Mouse (Mus musculus) heart, postnatal 10 days (tissue): ENCODE data around the gene Rpl9. TPM values are rescaled to one million over a fixed set of nuclear protein-coding genes. Genes with fewer than 3 reads are reported as not detected.
A peak's percentile ranks its signal among the peaks of the same experiment; 100 is the strongest.

ENCODE experiments used
- DNase-seq, 2 experiments: peaks; one replicate each; pipeline ENCODE4 v3.0.0; 2021
- intact Hi-C: fragments of 180-260 bp; cut with DNase I; formaldehyde crosslinking; loops from one replicate; pipeline ENCODE4 v1.15.1; 2025
- total RNA-seq, 2 experiments: library from RNA; stranded (reverse); gene quantifications; 2 replicates each; pipeline ENCODE4 v1.2.3; 2021

The Rpl9 gene
- total RNA-seq: 100 to 1,000 TPM; 756 to 758 TPM

DNA sequence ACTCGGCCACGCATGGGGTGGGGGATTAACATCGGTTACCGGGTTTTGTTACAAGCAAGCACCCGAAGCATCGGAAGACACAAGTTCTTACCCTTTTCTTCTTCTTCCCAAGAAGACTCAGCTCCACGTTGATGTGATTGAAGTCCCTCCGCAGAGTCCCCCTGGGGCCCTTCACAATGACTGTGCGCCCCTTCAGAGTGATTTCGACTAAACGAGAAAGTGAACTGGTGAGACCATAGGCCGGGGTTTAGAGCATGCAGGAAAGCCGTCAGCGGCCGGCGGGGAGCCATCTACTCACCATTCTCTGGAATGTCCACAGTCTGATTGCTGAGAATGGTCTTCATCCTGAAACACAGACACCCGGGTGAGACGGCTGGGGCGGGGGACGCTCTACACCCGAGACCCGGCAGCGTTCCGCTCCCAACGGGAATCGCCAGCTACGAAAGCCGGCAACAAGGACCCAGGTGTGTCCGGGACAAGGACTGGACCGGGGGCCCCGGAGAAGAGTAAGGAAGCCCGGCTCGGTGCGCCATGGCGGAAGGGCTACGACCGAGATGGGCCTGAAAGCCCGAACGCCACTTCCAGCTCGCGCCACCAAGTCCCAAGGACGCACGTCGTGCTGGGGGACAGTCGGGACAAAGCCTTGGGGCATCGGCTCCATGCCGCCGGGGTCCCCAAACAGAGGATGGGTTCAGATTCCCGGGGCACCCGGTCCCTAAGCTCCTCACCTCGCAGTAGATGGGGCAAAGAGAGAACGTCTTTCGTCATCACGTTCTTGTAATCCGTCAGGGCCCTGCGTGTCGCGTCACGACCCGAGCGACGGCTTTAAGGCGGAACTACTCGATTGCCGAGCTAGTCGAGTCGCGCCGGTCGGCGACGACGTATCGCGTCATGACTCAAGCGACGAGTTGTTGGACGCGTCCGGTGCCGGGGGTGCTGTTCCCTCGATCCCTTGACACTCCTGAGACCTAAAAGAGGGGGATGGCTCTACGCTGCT is at the start of gene Rpl9, which contains the start of gene Lias:
TSS of gene Rpl9 (minus strand) at position 797 of the 997 bp plus-strand sequence.
TSS of gene Lias (plus strand) at position 850 of the 997 bp plus-strand sequence.
- intact Hi-C loops: loop anchor here (2.0 kb wide), 1 partner anchor 54 kb away; no protein-coding TSS in a partner anchor
- peak; percentile 99 to 100 for DNase-seq

DNA sequence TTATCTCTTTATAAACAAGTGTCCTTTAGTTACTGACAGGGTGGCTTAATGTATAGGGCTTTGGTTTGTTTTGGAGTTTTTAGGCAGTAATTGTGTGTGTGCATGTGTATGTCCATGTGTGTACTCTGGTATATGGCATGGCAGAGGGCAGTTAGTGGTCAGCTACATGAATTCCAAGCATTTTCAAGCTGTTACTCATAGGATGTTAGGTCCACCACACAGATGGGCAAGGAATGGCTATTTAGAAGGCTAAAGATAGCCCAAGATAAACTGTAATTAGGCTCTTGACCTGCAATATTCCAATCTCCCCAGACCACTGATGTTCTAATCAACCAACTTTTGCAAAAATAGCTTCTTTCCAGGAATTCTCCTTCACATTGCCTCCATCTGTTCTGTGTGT is 46.8 kb upstream of the Rpl9 start:
- no peak for DNase-seq
- intact Hi-C loops: no loop called here

DNA sequence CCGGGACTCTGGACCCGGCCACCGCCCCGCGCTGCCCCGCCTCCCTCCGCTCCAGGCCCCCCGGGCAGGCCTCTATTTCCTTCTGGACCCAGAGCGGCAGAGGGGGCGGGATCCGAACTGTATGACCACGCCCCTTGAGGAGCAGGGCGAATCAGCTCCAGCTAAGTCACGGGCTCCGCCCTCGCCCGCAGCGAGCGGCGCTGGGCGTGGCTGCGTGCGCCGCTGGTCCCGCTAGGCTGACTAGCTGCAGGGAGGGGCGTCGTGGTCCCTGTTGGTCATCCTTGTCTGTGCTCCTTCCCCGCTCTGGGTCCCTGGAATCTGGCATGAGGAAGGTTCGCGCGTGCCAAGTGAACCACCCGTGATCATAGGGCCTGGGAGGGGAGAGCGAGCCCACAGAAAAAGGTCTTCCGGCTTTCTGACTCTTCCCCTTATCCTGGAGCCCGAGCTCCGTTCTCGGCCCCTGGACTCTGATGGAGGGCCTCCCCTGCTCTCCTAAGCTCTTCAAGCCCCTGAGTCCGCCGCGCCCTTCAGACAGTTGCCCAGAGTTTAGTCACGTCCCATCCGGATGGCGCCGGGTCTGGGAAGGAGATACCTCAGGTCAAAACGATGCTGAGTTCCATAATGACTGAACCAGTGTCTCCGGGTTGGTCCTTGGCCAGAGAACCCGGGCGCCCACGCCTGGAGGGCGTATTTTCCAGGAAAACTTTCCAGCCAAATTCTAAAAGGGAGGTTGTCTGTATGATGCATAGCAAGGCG is 44.7 kb upstream of the Rpl9 start, which contains the start of gene Ugdh:
TSS of gene Ugdh (minus strand) at position 144 of the 756 bp plus-strand sequence.
- intact Hi-C loops: loop anchor here (1.0 kb wide), 1 partner anchor 56 kb away; the partner anchor contains the start of gene Gm43552
- DNase-seq: peak; percentile 97 to 99

- intact Hi-C loops: no loop called here
- no peak for DNase-seq
Observed at GRCm38 (mm10) chr5:65435363-65435805, 44.1 kb upstream of the Rpl9 start.

GRCm38 (mm10) chr5:65434471-65435362 is 43.5 kb upstream of the Rpl9 start:
- intact Hi-C loops: no loop called here
- DNase-seq: peak; percentile 10 to 26

DNA sequence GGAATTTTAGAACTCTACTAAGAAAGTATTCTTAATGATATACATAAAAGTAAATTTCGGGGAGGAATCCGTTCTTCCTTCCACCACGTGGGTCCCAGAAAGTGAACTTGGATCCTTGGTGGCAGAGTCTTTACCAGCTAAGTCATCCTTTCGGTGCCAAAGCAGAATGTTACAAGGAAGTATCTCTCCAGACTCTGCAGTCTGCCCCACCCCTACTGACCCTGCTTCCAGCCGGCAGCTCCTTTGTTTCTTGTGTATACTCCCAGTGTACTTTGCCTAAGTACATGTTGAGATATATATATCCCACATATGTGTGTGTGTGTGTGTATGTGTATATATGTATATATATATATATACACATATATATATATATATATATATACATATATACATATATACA is 38.2 kb upstream of the Rpl9 start:
- intact Hi-C loops: no loop called here
- no peak for DNase-seq

DNA sequence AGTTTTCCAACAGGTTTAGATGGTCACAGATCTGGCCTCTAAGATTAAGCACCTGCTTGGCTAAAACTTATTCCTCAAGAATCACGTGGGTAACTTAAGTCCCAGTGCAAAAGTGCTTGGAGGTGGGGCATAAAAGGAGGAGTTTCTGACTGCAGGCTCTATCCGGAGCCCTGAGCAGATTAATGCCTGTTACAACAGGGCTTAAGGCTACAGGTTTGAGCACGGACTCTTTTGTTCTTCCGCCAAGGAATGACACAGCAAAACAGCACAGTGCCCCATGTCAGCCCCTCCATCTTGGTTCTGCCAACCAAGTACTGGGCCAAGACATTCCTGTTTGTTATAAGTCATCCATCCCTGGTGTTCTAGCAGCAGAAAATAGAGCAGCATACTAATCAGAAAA is 37.1 kb upstream of the Rpl9 start:
- DNase-seq: no peak
- intact Hi-C loops: no loop called here

DNA sequence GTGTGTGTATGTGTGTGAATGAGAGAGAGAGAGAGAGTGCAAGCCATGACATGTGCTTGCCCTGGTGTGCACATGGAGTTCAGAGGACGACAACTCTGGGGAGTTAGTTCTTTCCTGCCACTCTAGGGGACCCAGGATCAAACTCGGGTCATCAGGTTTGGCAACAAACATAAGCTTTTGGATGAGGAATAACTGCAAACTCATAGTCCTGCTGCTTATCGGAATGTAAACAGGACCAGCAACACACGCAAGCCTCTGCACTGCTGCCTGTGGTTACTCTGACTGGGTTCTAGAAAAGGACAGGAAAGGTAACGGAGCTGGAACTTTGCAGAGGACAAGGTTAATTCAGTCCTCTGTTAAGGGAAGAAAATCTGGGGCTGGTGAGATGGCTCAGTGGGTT is 34.0 kb upstream of the Rpl9 start:
- intact Hi-C loops: no loop called here
- no peak for DNase-seq

GRCm38 (mm10) chr5:65424215-65424614 is 33.0 kb upstream of the Rpl9 start:
- DNase-seq: no peak
- intact Hi-C loops: no loop called here

- no peak for DNase-seq
- intact Hi-C loops: no loop called here
Observed at GRCm38 (mm10) chr5:65422803-65423202, 31.6 kb upstream of the Rpl9 start.

DNA sequence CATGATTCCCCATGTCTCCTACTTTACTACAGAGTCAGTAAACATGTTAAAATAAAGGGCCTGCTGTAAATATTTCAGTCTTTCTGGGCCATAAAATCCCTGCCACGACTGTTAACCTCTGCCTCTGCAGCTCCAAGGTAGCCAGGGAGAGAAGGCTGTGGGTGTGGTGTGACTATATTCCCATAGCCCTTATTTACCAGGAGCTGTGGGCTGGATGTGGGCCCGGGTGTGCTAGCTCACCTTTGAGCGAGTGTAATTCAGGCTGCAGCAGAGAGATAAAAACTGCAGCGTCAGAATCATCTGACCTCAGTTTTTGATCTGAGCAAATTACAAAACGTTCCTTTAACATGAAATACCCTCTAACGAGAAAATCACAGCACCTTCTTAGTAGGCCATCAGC is 29.6 kb upstream of the Rpl9 start:
- intact Hi-C loops: no loop called here
- DNase-seq: no peak

GRCm38 (mm10) chr5:65419136-65419535 is 27.9 kb upstream of the Rpl9 start:
- intact Hi-C loops: no loop called here
- DNase-seq: no peak

DNA sequence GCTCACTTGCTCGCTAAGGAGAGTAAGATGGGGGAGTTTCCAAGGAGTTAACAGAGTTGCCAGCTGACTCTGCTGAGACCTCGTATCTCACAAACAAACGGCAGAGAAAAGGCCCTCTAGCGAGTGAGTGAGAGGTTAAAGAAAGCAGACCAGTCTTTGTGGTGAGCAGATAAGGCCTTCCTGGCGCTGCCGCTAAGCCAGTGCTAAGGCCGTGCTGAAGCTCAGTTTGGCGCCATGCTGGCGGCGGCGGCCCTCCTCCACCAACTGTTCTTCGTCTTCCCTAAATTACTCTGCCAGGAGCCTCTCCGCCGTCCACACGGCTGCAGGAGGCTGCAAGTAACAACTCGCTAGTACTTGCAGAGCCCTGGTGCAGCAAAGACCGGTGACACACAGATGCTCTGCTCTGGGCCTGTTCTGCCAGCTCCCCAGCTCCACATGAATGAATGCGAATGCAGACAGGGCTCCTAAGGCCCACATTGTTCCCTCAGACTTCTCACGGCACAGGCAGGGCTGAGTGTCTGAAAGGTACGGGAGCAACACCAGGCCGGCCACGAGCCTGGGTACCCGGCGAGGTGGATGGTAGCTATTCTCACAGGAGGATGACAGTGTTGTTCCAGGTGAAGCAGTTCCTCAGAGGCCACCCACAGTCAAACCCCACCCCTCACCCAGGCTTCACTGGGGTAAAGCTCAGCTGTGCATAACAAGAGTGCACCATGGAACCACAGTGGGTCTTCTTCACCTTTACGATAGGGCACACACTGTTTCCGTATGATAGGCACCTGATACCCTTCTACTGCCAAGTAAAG is 24.6 kb upstream of the Rpl9 start:
- DNase-seq: peak; percentile 46 to 48
- intact Hi-C loops: no loop called here

GRCm38 (mm10) chr5:65407989-65408388 is 16.7 kb upstream of the Rpl9 start:
- no peak for DNase-seq
- intact Hi-C loops: no loop called here

DNA sequence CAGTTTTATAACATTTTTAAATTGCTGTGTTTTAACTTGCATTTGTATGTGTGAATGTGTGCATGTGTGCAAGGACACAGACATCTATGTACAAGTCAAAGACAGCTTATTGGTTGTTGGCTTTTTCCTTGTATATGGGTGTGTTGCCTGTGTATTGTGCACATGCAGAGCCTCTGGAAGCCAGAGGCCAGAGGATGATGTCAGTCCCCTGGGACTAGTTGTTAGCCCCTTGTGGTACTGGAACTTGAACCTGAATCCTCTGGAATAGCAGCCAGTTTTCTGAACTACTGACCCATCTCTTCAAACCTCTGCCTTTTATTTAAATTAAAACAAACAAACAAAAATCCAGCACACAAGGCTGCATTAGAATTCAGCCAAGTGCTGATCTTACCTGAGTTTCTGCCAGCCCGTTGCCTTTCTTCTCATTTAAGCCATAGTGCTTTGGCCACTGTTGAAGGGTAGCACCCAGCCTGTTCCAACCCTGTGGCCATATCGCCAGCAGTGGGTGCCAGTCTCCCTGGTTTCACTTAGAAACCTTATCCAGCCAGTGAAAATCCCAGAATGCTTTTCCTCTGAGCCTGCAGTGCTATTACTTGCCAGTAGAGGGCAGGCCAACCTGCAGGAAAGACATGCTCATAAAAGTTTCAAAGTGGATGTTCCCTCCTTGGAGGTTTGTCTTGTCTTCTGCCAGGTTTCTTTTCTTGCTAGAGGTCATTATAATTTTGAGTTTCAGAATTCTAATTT is 10.2 kb upstream of the Rpl9 start:
- intact Hi-C loops: loop anchor here (1.0 to 5.0 kb wide), 2 partner anchors 136 to 295 kb away; partner anchors contain the start of genes Smim14 and Ube2k
- DNase-seq: peak; percentile 88 to 91

GRCm38 (mm10) chr5:65394425-65394824 is 3.2 kb upstream of the Rpl9 start:
- intact Hi-C loops: no loop called here
- DNase-seq: no peak

DNA sequence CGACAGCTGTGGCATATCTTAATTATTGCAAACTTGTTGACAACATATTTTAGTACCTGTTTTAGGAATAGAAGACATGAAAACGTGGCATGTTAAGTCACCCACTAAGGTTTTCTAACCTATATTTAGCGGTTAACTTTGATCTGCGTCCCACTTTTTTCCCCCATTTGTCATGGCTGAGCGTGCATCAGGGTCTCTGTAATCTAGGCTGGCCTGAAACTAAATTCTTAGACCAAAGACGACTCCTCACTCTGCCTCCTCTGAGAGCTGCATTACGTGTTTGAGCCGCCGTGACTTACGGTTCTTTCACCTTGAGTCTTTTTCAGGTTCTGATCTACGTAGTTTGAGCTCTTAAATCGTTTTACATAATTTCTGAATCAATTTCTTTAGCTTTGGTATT is 509 bp upstream of the Rpl9 start:
- DNase-seq: no peak
- intact Hi-C loops: loop anchor here (2.0 kb wide), 1 partner anchor 55 kb away; no protein-coding TSS in a partner anchor
